In the genomic region with DNA sequence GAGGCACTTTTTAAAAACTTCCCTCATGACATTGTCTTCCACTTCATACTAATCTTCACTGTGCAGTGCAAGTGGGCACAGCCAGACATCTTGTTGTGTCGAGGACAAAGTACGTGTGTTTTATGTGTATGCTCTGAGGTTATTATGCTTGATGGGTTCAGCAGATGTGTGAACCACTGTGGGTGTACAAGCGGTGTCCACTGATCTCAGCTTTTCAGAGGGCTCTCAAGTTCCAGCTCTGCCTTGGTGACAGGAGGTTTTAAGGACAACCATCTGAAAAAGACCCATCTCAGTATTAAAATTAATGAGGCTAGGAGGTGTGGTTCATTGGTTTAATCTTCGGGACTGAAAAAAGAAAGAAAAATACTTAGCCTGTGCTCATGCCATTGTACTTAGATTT, we compare ENCODE assay signal across 16 mouse cellular contexts. TPM values are rescaled to one million over a fixed set of nuclear protein-coding genes. Genes with fewer than 3 reads are reported as not detected.
"Had no signal": no experiment of that assay in that cellular context is flagged by ENCODE, and none has a peak within 500 bp of the region (broad histone marks: within the 10 kb centered on the region; RNA-seq: fewer than 3 reads in every experiment).

No protein-coding gene starts in this region.

- H3K4me1 ChIP-seq: megakaryocyte, embryonic 14.5 days; midbrain, embryonic 13.5 days; midbrain, embryonic 15.5 days; neural tube, embryonic 12.5 days; stomach, embryonic 15.5 days had no signal

- H3K4me2 ChIP-seq: lung, embryonic 14.5 days; midbrain, embryonic 11.5 days; midbrain, embryonic 13.5 days; midbrain, embryonic 15.5 days; neural tube, embryonic 12.5 days; stomach, embryonic 15.5 days had no signal

- DNase-seq: lung, adult 18-20 months; lung, embryonic 14.5 days; lung, postnatal 10 days; lung, postnatal 4 days; right cerebral cortex, postnatal 14 days; thymus, adult 2 months; thymus, postnatal 36 days had no signal

- H3K9me3 ChIP-seq: megakaryocyte, embryonic 14.5 days; midbrain, embryonic 13.5 days; midbrain, embryonic 15.5 days; neural tube, embryonic 12.5 days; stomach, embryonic 15.5 days had no signal

- H3K27ac ChIP-seq: midbrain, embryonic 13.5 days; midbrain, embryonic 15.5 days; neural tube, embryonic 12.5 days; stomach, embryonic 15.5 days had no signal

- H3K4me3 ChIP-seq: megakaryocyte, embryonic 14.5 days; midbrain, embryonic 13.5 days; midbrain, embryonic 15.5 days; neural tube, embryonic 12.5 days; stomach, embryonic 15.5 days had no signal

- ATAC-seq: midbrain, embryonic 13.5 days; midbrain, embryonic 15.5 days had no signal

- H3K27me3 ChIP-seq: megakaryocyte, embryonic 14.5 days; midbrain, embryonic 13.5 days; midbrain, embryonic 15.5 days; neural tube, embryonic 12.5 days; stomach, embryonic 15.5 days had no signal

- H3K9ac ChIP-seq: lung, embryonic 14.5 days; midbrain, embryonic 13.5 days; midbrain, embryonic 15.5 days; neural tube, embryonic 12.5 days; stomach, embryonic 15.5 days had no signal

RNA-seq across cellular contexts. Expression of a gene that starts 7.8 kb away (rescaled TPM):
- polyA plus RNA-seq: spleen, adult 2 months had no signal

RNA-seq across cellular contexts. Expression of a gene that starts 13.9 kb away (rescaled TPM):
- polyA plus RNA-seq: lung, embryonic 14.5 days; lung, embryonic 16.5 days; neural tube, embryonic 12.5 days; spleen, adult 2 months; stomach, embryonic 15.5 days; stomach, postnatal 0 days; thymus, adult 2 months had no signal
